Mouse (Mus musculus): Measurements from ENCODE around the gene Ptpn23. TPM values are rescaled to one million over a fixed set of nuclear protein-coding genes. Genes with fewer than 3 reads are reported as not detected.
A peak's percentile ranks its signal among the peaks of the same experiment; 100 is the strongest.

Gene Ptpn23
- polyA plus RNA-seq, 1 experiment from 2014 or later: 13.2 TPM

DNA sequence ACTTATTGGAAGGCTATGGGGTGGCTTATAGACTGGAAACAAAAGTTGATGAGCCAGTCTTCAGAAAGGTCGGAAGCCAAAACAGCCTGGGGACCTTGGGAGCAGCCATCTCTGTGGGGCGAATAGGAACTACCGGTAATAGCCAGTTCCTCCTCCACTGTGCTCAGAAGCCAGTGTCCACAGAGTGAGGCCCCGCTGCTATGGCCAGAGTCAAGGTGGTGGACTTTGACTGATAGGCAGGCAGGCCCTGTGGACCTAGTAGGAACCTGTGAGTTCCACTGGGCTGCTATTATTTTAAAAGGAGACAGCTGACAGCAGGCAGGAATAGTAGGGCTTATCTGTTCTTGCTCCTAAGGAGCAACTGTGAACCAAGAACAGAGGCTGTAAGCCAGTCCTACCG, 57.4 kb downstream of the Ptpn23 start:
- H3K9ac ChIP-seq (ENCODE audit: low read depth, low read length): no peak overlapping the region
- 56% methylated on average over 5 of the region's 5 CpGs for WGBS
- H3K9me3 ChIP-seq (ENCODE audit: control insufficient read depth, low read length): no peaks in the 10 kb centered on the region
- H3K4me2 ChIP-seq: 0 out of 2 replicates have a peak overlapping the region, but pooled peaks have one; percentile 7
- no peak overlapping the region for H3K27ac ChIP-seq (ENCODE audit: low read depth, low read length)
- DNase-seq (ENCODE audit: low spot score) (no peak), ATAC-seq (replicated peaks; ENCODE audit: low FRiP score) (no peak; the same call in 1 of the 2 replicates)
- H3K27me3 ChIP-seq (replicated peaks; ENCODE audit: control insufficient read depth, insufficient read depth, low read length): no peaks in the 10 kb centered on the region
- peaks cover 23% of the 10 kb centered on the region for H3K4me1 ChIP-seq (replicated peaks; ENCODE audit: control insufficient read depth, insufficient read depth, low read length)
- H3K4me3 ChIP-seq (ENCODE audit: low read depth, low read length): no peak overlapping the region
- H3K36me3 ChIP-seq (ENCODE audit: control insufficient read depth, insufficient read depth, low read length): no peaks in the 10 kb centered on the region; the same call in 1 of the 2 replicates

GRCm38 (mm10) chr9:110350188-110350587, 57.8 kb downstream of the Ptpn23 start:
- Histone ChIP-seq H3K4me2 (no peak overlapping the region), H3K4me1 (replicated peaks; ENCODE audit: control insufficient read depth, insufficient read depth, low read length) (peaks cover 23% of the 10 kb centered on the region), H3K27me3 (replicated peaks; ENCODE audit: control insufficient read depth, insufficient read depth, low read length) (no peaks in the 10 kb centered on the region), H3K4me3 (ENCODE audit: low read depth, low read length) (no peak overlapping the region), H3K27ac (ENCODE audit: low read depth, low read length) (no peak overlapping the region), H3K36me3 (ENCODE audit: control insufficient read depth, insufficient read depth, low read length) (no peaks in the 10 kb centered on the region; the same call in 1 of the 2 replicates), H3K9ac (ENCODE audit: low read depth, low read length) (no peak overlapping the region), H3K9me3 (ENCODE audit: control insufficient read depth, low read length) (no peaks in the 10 kb centered on the region)
- DNase-seq (ENCODE audit: low spot score): no peak
- 76% methylated on average over 5 of the region's 5 CpGs for WGBS
- no peak for ATAC-seq (replicated peaks; ENCODE audit: low FRiP score)

DNA sequence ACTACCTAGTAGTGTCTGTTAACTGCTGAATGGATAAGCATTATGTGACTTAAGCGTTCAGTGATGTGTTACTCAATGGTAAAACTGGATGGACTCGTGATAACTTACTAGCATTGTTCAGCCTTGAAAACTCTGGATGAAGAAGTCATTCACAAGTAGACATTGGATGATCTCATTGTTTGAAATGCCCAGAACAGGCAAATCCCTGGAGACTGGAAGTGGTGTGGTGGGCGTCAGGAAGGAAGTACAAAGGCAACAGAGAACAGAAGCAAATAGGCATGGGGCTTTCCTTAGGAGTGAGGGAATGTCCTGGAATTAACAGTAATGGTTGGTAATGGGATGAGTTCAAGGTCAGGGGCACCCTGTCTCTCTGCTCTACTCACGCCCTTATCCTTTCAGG, 59.1 kb downstream of the Ptpn23 start:
- no peaks in the 10 kb centered on the region for H3K9me3 ChIP-seq (ENCODE audit: control insufficient read depth, low read length)
- no peak overlapping the region for H3K9ac ChIP-seq (ENCODE audit: low read depth, low read length)
- H3K4me3 ChIP-seq (ENCODE audit: low read depth, low read length): no peak overlapping the region
- H3K36me3 ChIP-seq (ENCODE audit: control insufficient read depth, insufficient read depth, low read length): no peaks in the 10 kb centered on the region
- H3K27me3 ChIP-seq (replicated peaks; ENCODE audit: control insufficient read depth, insufficient read depth, low read length): no peaks in the 10 kb centered on the region
- ATAC-seq (replicated peaks; ENCODE audit: low FRiP score): no peak
- H3K4me2 ChIP-seq: no peak overlapping the region
- H3K27ac ChIP-seq (ENCODE audit: low read depth, low read length): no peak overlapping the region
- DNase-seq (ENCODE audit: low spot score): no peak
- WGBS: 64% methylated on average over 4 of the region's 4 CpGs
- H3K4me1 ChIP-seq (replicated peaks; ENCODE audit: control insufficient read depth, insufficient read depth, low read length): peaks cover 23% of the 10 kb centered on the region

- H3K27ac ChIP-seq (ENCODE audit: low read depth, low read length): no peak overlapping the region
- no peaks in the 10 kb centered on the region for H3K27me3 ChIP-seq (replicated peaks; ENCODE audit: control insufficient read depth, insufficient read depth, low read length)
- 71% methylated on average over 7 of the region's 7 CpGs for WGBS
- H3K4me1 ChIP-seq (replicated peaks; ENCODE audit: control insufficient read depth, insufficient read depth, low read length): peaks cover 8% of the 10 kb centered on the region; the same call in 1 of the 2 replicates
- H3K9ac ChIP-seq (ENCODE audit: low read depth, low read length): no peak overlapping the region
- no peaks in the 10 kb centered on the region for H3K9me3 ChIP-seq (ENCODE audit: control insufficient read depth, low read length)
- H3K36me3 ChIP-seq (ENCODE audit: control insufficient read depth, insufficient read depth, low read length): no peaks in the 10 kb centered on the region
- ATAC-seq (replicated peaks; ENCODE audit: low FRiP score) (no peak), DNase-seq (ENCODE audit: low spot score) (no peak)
- no peak overlapping the region for H3K4me3 ChIP-seq (ENCODE audit: low read depth, low read length)
- H3K4me2 ChIP-seq: no peak overlapping the region
These were observed 62.8 kb downstream of the Ptpn23 start for GRCm38 (mm10) chr9:110345057-110345739.

DNA sequence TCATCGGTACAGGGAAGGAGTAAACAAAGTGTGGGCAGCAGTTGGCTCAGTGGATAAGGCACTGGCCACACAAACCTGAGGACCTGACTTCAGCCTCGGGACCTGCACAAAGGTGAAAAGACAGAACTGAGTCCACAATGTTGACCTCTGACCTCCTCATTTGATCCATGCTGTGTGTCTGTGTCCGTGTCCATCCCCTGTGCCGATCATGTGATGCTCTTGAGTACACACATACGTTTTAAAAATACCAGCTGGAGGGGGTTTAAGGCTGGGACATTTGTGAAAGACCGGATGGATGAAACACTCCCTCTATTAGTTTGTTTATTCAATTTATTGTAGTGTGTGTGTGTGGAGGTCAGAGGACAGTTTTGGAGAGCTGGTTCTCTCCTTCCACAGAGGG, 64.2 kb downstream of the Ptpn23 start:
- no peak for DNase-seq (ENCODE audit: low spot score)
- Histone ChIP-seq H3K9me3 (ENCODE audit: control insufficient read depth, low read length) (no peaks in the 10 kb centered on the region), H3K36me3 (ENCODE audit: control insufficient read depth, insufficient read depth, low read length) (no peaks in the 10 kb centered on the region), H3K4me2 (no peak overlapping the region), H3K27ac (ENCODE audit: low read depth, low read length) (0 out of 2 replicates have a peak overlapping the region, but pooled peaks have one; percentile 28), H3K4me3 (ENCODE audit: low read depth, low read length) (no peak overlapping the region), H3K27me3 (replicated peaks; ENCODE audit: control insufficient read depth, insufficient read depth, low read length) (no peaks in the 10 kb centered on the region), H3K9ac (ENCODE audit: low read depth, low read length) (no peak overlapping the region), H3K4me1 (replicated peaks; ENCODE audit: control insufficient read depth, insufficient read depth, low read length) (no peaks in the 10 kb centered on the region)
- ATAC-seq (replicated peaks; ENCODE audit: low FRiP score): peak; percentile 56; the same call in 1 of the 2 replicates
- 72% methylated on average over 6 of the region's 6 CpGs for whole genome bisulfite sequencing

- 68% methylated on average over 8 of the region's 8 CpGs for WGBS
- no peak for ATAC-seq (replicated peaks; ENCODE audit: low FRiP score)
- Histone ChIP-seq H3K9me3 (ENCODE audit: control insufficient read depth, low read length) (no peaks in the 10 kb centered on the region), H3K9ac (ENCODE audit: low read depth, low read length) (no peak overlapping the region), H3K36me3 (ENCODE audit: control insufficient read depth, insufficient read depth, low read length) (no peaks in the 10 kb centered on the region), H3K27me3 (replicated peaks; ENCODE audit: control insufficient read depth, insufficient read depth, low read length) (no peaks in the 10 kb centered on the region), H3K4me2 (no peak overlapping the region), H3K4me1 (replicated peaks; ENCODE audit: control insufficient read depth, insufficient read depth, low read length) (0 out of 2 replicates have a peak, but pooled peaks cover 2% of the 10 kb centered on the region), H3K4me3 (ENCODE audit: low read depth, low read length) (no peak overlapping the region), H3K27ac (ENCODE audit: low read depth, low read length) (no peak overlapping the region)
- DNase-seq (ENCODE audit: low spot score): no peak
These were observed 66.0 kb downstream of the Ptpn23 start for GRCm38 (mm10) chr9:110342008-110342407.

GRCm38 (mm10) chr9:110340037-110340750, 67.8 kb downstream of the Ptpn23 start:
- H3K4me3 ChIP-seq (ENCODE audit: low read depth, low read length): no peak overlapping the region
- H3K9me3 ChIP-seq (ENCODE audit: control insufficient read depth, low read length): no peaks in the 10 kb centered on the region
- DNase-seq (ENCODE audit: low spot score) (no peak), ATAC-seq (replicated peaks; ENCODE audit: low FRiP score) (no peak)
- no peak overlapping the region for H3K4me2 ChIP-seq
- no peak overlapping the region for H3K27ac ChIP-seq (ENCODE audit: low read depth, low read length)
- 84% methylated on average over 5 of the region's 5 CpGs for WGBS
- no peaks in the 10 kb centered on the region for H3K36me3 ChIP-seq (ENCODE audit: control insufficient read depth, insufficient read depth, low read length)
- H3K27me3 ChIP-seq (replicated peaks; ENCODE audit: control insufficient read depth, insufficient read depth, low read length): no peaks in the 10 kb centered on the region
- H3K9ac ChIP-seq (ENCODE audit: low read depth, low read length): no peak overlapping the region
- peaks cover 6% of the 10 kb centered on the region; the same call in 1 of the 2 replicates for H3K4me1 ChIP-seq (replicated peaks; ENCODE audit: control insufficient read depth, insufficient read depth, low read length)

Data from liver, embryonic 11.5 days (tissue).